Mouse (Mus musculus) colon, adult 2 months (tissue): ENCODE results near the gene Vmn1r6. TPM values are rescaled to one million over a fixed set of nuclear protein-coding genes. Genes with fewer than 3 reads are reported as not detected.

Experiments
- polyA plus RNA-seq: library from polyadenylated mRNA; depleted of rRNA; stranded (reverse); fragments of >200 nt; gene quantifications from 2 replicates; pipeline ENCODE4 v1.2.3, GENCODE M21; 2012; rRNA removed

The Vmn1r6 gene
- not detected in 2 replicates for polyA plus RNA-seq

GRCm38 (mm10) chr6:56996943-56997342, at the start of gene Vmn1r6:
Vmn1r6 (plus strand) TSS chr6:56997243.

DNA sequence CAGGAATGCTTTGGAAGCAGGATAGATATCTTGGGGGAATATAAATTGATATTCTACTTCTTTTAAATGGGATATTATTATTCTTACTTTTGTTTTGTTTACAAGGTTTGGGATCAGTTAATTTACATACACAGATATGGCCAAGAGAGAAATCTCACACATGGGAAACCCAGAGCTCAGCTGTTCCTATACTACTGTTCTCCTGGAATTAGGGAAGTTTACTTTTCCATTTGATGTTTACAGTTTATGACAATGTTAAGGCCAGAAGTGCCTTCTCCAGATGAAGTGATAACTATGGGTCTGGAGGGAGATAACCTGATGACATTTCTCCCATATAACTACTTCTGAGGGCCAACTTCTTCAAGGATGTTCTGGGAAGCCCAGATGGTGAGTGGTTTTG, 27.1 kb upstream of the Vmn1r6 start, which contains the start of gene Vmn1r5:
Vmn1r5 (plus strand) TSS at position 301 of the 400 bp plus-strand sequence.

GRCm38 (mm10) chr6:57025224-57025623, 28.2 kb downstream of the Vmn1r6 start, which contains the start of gene Vmn1r7:
Vmn1r7 (minus strand) TSS chr6:57025324.

GRCm38 (mm10) chr6:57031984-57032383, 34.9 kb downstream of the Vmn1r6 start, which contains the start of gene Vmn1r8:
Vmn1r8 (plus strand) TSS chr6:57032284.

Other genes with a start within 250 kb of the Vmn1r6 start
- gene Kbtbd2, start 199.4 kb upstream of the Vmn1r6 start, polyA plus RNA-seq = 7.6 and 7.9 TPM in 2 replicates
- 34.4 and 43.0 TPM in 2 replicates for gene Fkbp9, start 165.2 kb upstream of the Vmn1r6 start, polyA plus RNA-seq
- 8.4 and 8.7 TPM in 2 replicates for gene Nt5c3, start 73.3 kb upstream of the Vmn1r6 start, polyA plus RNA-seq
- gene Vmn1r4, start 73.2 kb upstream of the Vmn1r6 start, polyA plus RNA-seq = not detected in 2 replicates
- gene Vmn1r5, start 27.0 kb upstream of the Vmn1r6 start, polyA plus RNA-seq = not detected in 2 replicates
- gene Vmn1r7, start 28.1 kb downstream of the Vmn1r6 start, polyA plus RNA-seq = not detected in 2 replicates
- not detected in 2 replicates for gene Vmn1r8, start 35.0 kb downstream of the Vmn1r6 start, polyA plus RNA-seq
- gene Vmn1r9, start 69.5 kb downstream of the Vmn1r6 start, polyA plus RNA-seq = not detected in 2 replicates
- gene Vmn1r10, start 112.2 kb downstream of the Vmn1r6 start, polyA plus RNA-seq = not detected in 2 replicates
- gene Vmn1r11, start 136.2 kb downstream of the Vmn1r6 start, polyA plus RNA-seq = not detected in 2 replicates
- not detected in 2 replicates for gene Vmn1r12, start 159.7 kb downstream of the Vmn1r6 start, polyA plus RNA-seq
- not detected in 2 replicates for gene Vmn1r13, start 206.0 kb downstream of the Vmn1r6 start, polyA plus RNA-seq
- gene Vmn1r14, start 234.4 kb downstream of the Vmn1r6 start, polyA plus RNA-seq = not detected in 2 replicates